Mouse (Mus musculus): ENCODE measurements around the gene Ddx42. TPM values are rescaled to one million over a fixed set of nuclear protein-coding genes. Genes with fewer than 3 reads are reported as not detected.

Ddx42 gene
- polyA plus RNA-seq, 1 experiment from 2014 or later: 42.3 TPM

- Histone ChIP-seq H3K4me1 (peaks cover 35% of the 10 kb centered on the region), H3K9ac (peak overlapping the region; percentile 85), H3K27ac (peak overlapping the region; percentile 86), H3K4me3 (peak overlapping the region; percentile 79), H3K4me2 (peak overlapping the region; percentile 81), H3K27me3 (replicated peaks) (no peaks in the 10 kb centered on the region), H3K9me3 (replicated peaks) (no peaks in the 10 kb centered on the region), H3K36me3 (peaks cover 75% of the 10 kb centered on the region)
- no peak for ATAC-seq
- 48% methylated on average over 5 of the region's 5 CpGs for WGBS (ENCODE audit: insufficient replicate concordance)
These were observed 40.0 kb downstream of the Ddx42 start for GRCm38 (mm10) chr11:106256775-106257174.

- peaks cover 17% of the 10 kb centered on the region for H3K4me1 ChIP-seq
- no peaks in the 10 kb centered on the region for H3K9me3 ChIP-seq (replicated peaks)
- H3K27me3 ChIP-seq (replicated peaks): no peaks in the 10 kb centered on the region
- H3K4me2 ChIP-seq: no peak overlapping the region
- H3K27ac ChIP-seq: no peak overlapping the region
- ATAC-seq: no peak
- H3K4me3 ChIP-seq: no peak overlapping the region
- H3K36me3 ChIP-seq: peaks cover 88% of the 10 kb centered on the region
- H3K9ac ChIP-seq: no peak overlapping the region
- 81% methylated on average over 14 of the region's 14 CpGs for WGBS (ENCODE audit: insufficient replicate concordance)
These were observed 44.2 kb downstream of the Ddx42 start for GRCm38 (mm10) chr11:106260826-106261450.

DNA sequence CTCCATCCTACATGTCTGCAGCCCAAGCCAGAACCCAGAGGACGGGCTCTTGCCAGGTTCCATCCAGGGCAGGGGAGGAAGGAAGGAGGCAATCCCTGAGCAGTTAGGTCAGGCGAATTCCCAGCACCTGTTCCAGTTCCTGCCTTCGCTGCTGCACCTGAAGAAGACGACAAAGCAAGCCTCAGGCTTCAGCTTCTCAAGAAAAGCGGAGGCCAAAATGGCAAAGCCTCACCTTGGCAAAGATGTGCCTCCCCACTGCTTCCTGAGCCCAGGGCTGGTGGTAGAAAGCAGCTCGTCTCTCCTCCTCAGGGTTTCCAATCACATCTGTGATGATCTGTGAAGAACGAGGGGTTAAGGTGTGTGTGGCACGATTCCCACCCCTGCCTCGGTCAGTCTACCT, 47.2 kb downstream of the Ddx42 start:
- Histone ChIP-seq H3K4me1 (peaks cover 20% of the 10 kb centered on the region), H3K4me3 (no peak overlapping the region), H3K27ac (no peak overlapping the region), H3K9ac (no peak overlapping the region), H3K4me2 (no peak overlapping the region), H3K36me3 (peaks cover 97% of the 10 kb centered on the region), H3K9me3 (replicated peaks) (no peaks in the 10 kb centered on the region), H3K27me3 (replicated peaks) (no peaks in the 10 kb centered on the region)
- WGBS (ENCODE audit: insufficient replicate concordance): 76% methylated on average over 9 of the region's 9 CpGs
- ATAC-seq: no peak

GRCm38 (mm10) chr11:106264988-106265387, 48.3 kb downstream of the Ddx42 start:
- 89% methylated on average over 15 of the region's 15 CpGs for WGBS (ENCODE audit: insufficient replicate concordance)
- Histone ChIP-seq H3K4me3 (no peak overlapping the region), H3K36me3 (peaks cover 87% of the 10 kb centered on the region), H3K4me1 (peaks cover 27% of the 10 kb centered on the region), H3K27me3 (replicated peaks) (no peaks in the 10 kb centered on the region), H3K4me2 (no peak overlapping the region), H3K27ac (no peak overlapping the region), H3K9me3 (replicated peaks) (no peaks in the 10 kb centered on the region), H3K9ac (no peak overlapping the region)
- ATAC-seq: no peak

DNA sequence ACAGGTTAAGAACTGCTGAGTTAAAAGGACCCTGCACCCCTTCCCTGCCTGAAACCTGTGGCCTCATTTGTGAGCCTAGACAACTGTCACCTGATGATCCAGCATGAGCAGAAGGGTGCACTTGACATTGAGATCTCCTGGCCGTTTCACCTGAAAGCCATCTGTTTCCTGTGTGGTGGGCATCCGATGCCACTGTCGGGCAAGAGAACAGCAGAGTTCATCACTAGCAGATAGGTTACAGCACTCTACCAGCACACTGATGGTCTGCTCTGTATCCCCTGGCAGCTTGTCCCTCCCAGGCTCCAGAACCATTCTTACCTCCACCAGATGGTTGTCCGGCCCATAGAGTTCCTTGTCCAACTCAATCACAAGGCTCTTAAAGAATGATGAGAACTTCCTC, 48.8 kb downstream of the Ddx42 start:
- Histone ChIP-seq H3K4me3 (no peak overlapping the region), H3K9ac (no peak overlapping the region), H3K27me3 (replicated peaks) (no peaks in the 10 kb centered on the region), H3K4me1 (peaks cover 33% of the 10 kb centered on the region), H3K36me3 (peaks cover 85% of the 10 kb centered on the region), H3K9me3 (replicated peaks) (no peaks in the 10 kb centered on the region), H3K4me2 (no peak overlapping the region), H3K27ac (no peak overlapping the region)
- no peak for ATAC-seq
- 74% methylated on average over 4 of the region's 4 CpGs for WGBS (ENCODE audit: insufficient replicate concordance)

DNA sequence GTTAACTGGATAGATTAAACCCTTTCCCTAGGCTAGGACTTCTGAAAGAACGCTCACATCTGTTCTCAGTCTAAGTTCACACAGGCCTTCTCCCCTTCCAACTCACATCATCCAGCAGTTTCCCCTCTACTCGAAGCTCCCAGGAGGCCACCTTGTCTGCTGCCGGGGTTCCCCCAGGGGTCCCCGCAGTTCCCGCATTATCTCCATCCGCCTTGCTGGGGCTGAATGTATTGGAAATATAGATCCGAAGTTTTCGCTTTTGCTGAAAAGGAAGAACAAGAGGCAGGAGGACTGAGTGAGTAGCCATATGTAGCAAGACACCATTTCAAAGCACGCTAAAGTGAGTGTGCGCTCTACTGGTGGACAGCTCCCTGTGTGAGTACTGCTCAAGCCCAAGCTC, 49.7 kb downstream of the Ddx42 start:
- peaks cover 42% of the 10 kb centered on the region for H3K4me1 ChIP-seq
- H3K27ac ChIP-seq: no peak overlapping the region
- H3K4me2 ChIP-seq: no peak overlapping the region
- no peak overlapping the region for H3K4me3 ChIP-seq
- ATAC-seq: no peak
- no peak overlapping the region for H3K9ac ChIP-seq
- WGBS (ENCODE audit: insufficient replicate concordance): 90% methylated on average over 10 of the region's 10 CpGs
- no peaks in the 10 kb centered on the region for H3K9me3 ChIP-seq (replicated peaks)
- H3K36me3 ChIP-seq: peaks cover 77% of the 10 kb centered on the region
- no peaks in the 10 kb centered on the region for H3K27me3 ChIP-seq (replicated peaks)

GRCm38 (mm10) chr11:106267311-106267852, 50.7 kb downstream of the Ddx42 start:
- Histone ChIP-seq H3K4me1 (peaks cover 45% of the 10 kb centered on the region), H3K4me2 (no peak overlapping the region), H3K9me3 (replicated peaks) (no peaks in the 10 kb centered on the region), H3K27ac (no peak overlapping the region), H3K36me3 (peaks cover 67% of the 10 kb centered on the region), H3K4me3 (no peak overlapping the region), H3K27me3 (replicated peaks) (no peaks in the 10 kb centered on the region), H3K9ac (no peak overlapping the region)
- 76% methylated on average over 15 of the region's 15 CpGs for WGBS (ENCODE audit: insufficient replicate concordance)
- ATAC-seq: no peak

DNA sequence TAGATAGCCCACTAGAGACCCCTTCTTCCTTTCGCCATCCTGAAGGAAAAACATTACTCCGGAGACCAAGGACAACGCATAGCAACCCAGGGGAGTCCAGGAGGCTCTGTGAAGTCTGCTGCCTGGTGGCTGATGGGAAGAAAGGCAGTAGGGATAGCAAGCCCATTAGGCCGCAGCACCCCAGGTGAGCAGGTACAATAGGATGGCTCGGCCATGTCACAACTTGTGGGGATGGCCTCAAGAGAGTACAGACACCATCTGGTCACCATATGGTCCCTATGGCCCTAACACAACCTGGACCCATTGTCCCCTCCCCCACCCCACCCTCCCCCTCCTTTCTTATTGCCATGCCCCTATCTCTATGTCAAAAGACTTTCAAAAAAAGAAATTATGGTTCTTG, 51.1 kb downstream of the Ddx42 start:
- WGBS (ENCODE audit: insufficient replicate concordance): 88% methylated on average over 5 of the region's 5 CpGs
- no peak for ATAC-seq
- no peaks in the 10 kb centered on the region for H3K9me3 ChIP-seq (replicated peaks)
- H3K9ac ChIP-seq: no peak overlapping the region
- no peaks in the 10 kb centered on the region for H3K27me3 ChIP-seq (replicated peaks)
- peak overlapping the region; percentile 31 for H3K27ac ChIP-seq
- H3K36me3 ChIP-seq: peaks cover 62% of the 10 kb centered on the region
- H3K4me1 ChIP-seq: peaks cover 45% of the 10 kb centered on the region
- no peak overlapping the region for H3K4me3 ChIP-seq
- peak overlapping the region; percentile 14; the same call in 1 of the 2 replicates for H3K4me2 ChIP-seq

GRCm38 (mm10) chr11:106268326-106269059, 51.8 kb downstream of the Ddx42 start:
- WGBS (ENCODE audit: insufficient replicate concordance): 61% methylated on average over 8 of the region's 8 CpGs
- Histone ChIP-seq H3K36me3 (peaks cover 56% of the 10 kb centered on the region), H3K4me3 (no peak overlapping the region), H3K4me1 (peaks cover 48% of the 10 kb centered on the region), H3K9ac (peak overlapping the region; percentile 20; the same call in 1 of the 2 replicates), H3K27me3 (replicated peaks) (no peaks in the 10 kb centered on the region), H3K27ac (peak overlapping the region; percentile 42), H3K4me2 (peak overlapping the region; percentile 14; the same call in 1 of the 2 replicates), H3K9me3 (replicated peaks) (no peaks in the 10 kb centered on the region)
- ATAC-seq: no peak

DNA sequence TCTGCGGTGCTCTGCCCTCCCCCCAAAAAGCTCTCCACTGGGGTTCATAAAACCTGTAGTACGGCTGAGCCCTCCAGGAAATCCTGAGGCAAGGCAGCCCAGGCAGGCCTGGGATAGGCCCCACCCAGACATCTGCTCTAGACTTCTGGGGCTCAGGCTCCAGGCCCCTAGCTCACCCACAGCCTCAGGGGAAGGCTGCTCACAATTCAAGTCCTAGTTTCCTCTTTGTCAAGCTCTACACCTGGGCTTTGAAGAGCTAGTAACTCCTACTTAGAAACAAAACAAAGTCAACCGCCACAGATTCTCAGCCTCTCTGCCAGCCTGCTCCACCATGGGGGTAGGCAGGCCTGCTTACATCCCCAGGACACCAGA, 52.3 kb downstream of the Ddx42 start:
- H3K9ac ChIP-seq: peak overlapping the region; percentile 20; the same call in 1 of the 2 replicates
- peak overlapping the region; percentile 42; the same call in 1 of the 2 replicates for H3K27ac ChIP-seq

DNA sequence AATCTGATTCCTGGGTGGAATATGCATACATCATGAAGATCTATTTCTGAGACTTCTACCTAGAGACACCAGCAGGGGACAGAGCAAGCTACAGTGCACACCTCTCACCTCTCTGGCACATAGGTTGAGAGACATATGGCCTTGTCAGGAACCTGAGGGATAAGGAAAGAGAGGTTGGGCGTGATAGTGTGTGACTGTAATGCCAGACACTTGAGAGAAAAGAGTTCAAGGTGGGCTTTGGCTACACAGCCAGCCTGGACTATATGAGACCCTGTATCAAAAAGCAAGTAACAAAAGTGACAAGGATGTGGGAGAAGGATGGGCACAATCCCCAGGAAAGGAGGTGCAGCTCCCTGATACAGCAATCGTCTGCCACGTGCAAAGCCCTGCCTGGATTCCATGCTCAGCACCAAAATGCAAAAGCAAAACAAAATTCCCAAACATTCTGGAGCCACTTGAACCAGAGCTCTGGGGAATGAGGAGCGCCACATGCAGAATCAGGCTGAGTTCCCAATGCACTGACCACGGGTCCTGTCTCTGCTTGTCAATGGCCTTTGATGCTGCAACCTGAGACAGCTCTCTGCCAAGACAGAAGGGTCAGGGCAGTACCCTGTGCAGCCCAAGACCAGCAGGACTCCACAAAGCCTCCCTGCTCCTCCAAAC, 54.5 kb downstream of the Ddx42 start:
- peaks cover 68% of the 10 kb centered on the region for H3K4me1 ChIP-seq
- peak overlapping the region; percentile 95 for H3K4me3 ChIP-seq
- H3K9ac ChIP-seq: peak overlapping the region; percentile 96
- H3K36me3 ChIP-seq: peaks cover 28% of the 10 kb centered on the region
- no peak for ATAC-seq
- no peaks in the 10 kb centered on the region for H3K9me3 ChIP-seq (replicated peaks)
- WGBS (ENCODE audit: insufficient replicate concordance): 43% methylated on average over 5 of the region's 5 CpGs
- no peaks in the 10 kb centered on the region for H3K27me3 ChIP-seq (replicated peaks)
- peak overlapping the region; percentile 86 for H3K4me2 ChIP-seq
- peak overlapping the region; percentile 62 for H3K27ac ChIP-seq

More for the DNA sequence above, 52.3 kb downstream of the Ddx42 start:
- peaks cover 53% of the 10 kb centered on the region for H3K4me1 ChIP-seq
- no peak overlapping the region for H3K4me3 ChIP-seq
- ATAC-seq: no peak
- peaks cover 51% of the 10 kb centered on the region for H3K36me3 ChIP-seq
- H3K9me3 ChIP-seq (replicated peaks): no peaks in the 10 kb centered on the region
- peak overlapping the region; percentile 14; the same call in 1 of the 2 replicates for H3K4me2 ChIP-seq
- no peaks in the 10 kb centered on the region for H3K27me3 ChIP-seq (replicated peaks)
- WGBS (ENCODE audit: insufficient replicate concordance): 42% methylated on average over 3 of the region's 3 CpGs
